Mouse (Mus musculus): ENCODE measurements around the gene Sar1b. TPM values are rescaled to one million over a fixed set of nuclear protein-coding genes. Genes with fewer than 3 reads are reported as not detected.
A peak's percentile ranks its signal among the peaks of the same experiment; 100 is the strongest.

The Sar1b gene
- polyA plus RNA-seq, 1 experiment, result 181 TPM

DNA sequence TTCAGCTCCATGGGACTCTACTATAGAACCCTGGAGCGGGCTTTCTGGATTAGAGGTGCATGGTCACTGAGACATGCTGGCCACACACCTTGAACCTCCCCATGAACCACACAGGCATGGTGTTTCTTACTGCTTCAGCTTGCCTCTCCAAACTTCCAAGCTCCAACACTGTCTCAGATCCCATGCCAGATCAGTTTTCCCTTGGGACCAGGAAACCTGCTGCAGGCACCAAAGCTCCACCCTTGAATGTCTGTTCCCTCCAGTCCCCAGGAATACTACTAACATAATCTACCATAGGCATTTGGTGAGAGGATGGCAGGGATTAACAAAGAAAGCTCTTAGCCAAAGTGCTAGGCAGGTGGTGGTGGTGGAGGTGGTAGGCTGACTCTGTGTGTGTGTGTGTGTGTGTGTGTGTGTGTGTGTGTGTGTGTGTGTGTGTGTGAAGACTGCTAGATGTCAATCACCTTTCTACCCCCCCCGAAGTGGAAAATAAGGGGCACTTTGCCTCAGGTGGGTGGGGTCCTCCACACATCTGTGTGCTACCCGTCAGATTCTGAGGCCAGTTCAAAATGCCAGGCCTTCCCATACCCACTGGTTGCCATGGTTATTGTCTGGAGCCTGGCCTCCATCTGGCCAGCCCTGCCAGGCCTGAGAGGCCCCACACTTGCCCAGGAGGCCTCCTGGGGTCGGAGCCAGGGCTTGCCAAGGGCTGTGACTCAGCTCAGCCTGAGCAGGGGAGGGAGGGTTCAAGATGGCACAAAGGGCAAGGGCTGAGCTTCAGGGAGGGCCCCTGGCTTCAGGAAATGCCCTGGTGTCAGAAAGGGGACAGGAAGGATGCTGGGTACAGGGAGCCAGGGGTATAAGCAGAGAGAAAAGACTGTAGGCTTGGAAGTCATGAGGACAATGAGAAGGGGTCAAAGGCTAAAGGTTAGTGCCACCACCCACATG is 68.7 kb downstream of the Sar1b start:
- peaks cover 18% of the 10 kb centered on the region for H3K4me1 ChIP-seq (ENCODE audit: control insufficient read depth, insufficient read depth, insufficient read length, low read length)
- H3K4me3 ChIP-seq (ENCODE audit: insufficient read depth, low read depth, low read length), result no peak overlapping the region
- H3K27ac ChIP-seq (replicated peaks; ENCODE audit: low read depth, low read length), result peak overlapping the region; percentile 73

DNA sequence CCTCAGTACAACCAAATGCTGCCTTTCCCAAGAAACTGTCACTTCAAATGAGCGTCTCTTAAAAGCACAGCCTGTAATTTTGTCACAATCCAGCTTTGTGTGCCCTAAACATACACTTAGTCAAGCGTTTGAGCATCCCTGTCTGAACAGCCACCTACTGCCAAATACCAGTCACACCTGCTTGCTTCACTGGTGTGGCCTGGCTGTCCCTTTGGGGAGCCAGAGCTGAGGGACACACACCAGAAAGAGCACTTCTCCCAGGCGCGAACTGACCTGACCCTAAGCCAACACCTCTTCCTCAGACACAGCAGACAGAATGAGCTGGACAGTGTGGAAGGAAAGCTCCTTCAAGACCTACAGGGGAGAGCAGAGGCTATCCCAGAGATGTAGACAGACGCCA is 69.5 kb downstream of the Sar1b start:
- Histone ChIP-seq H3K4me3 (ENCODE audit: insufficient read depth, low read depth, low read length) (no peak overlapping the region), H3K4me1 (ENCODE audit: control insufficient read depth, insufficient read depth, insufficient read length, low read length) (peaks cover 19% of the 10 kb centered on the region), H3K27ac (replicated peaks; ENCODE audit: low read depth, low read length) (peak overlapping the region; percentile 73)

- H3K27ac ChIP-seq (replicated peaks; ENCODE audit: low read depth, low read length), result peak overlapping the region; percentile 73
- no peak overlapping the region for H3K4me3 ChIP-seq (ENCODE audit: insufficient read depth, low read depth, low read length)
- peaks cover 19% of the 10 kb centered on the region for H3K4me1 ChIP-seq (ENCODE audit: control insufficient read depth, insufficient read depth, insufficient read length, low read length)
Observed at GRCm38 (mm10) chr11:51833393-51834066, 70.0 kb downstream of the Sar1b start.

GRCm38 (mm10) chr11:51834067-51834411 is 70.6 kb downstream of the Sar1b start:
- H3K4me3 ChIP-seq (ENCODE audit: insufficient read depth, low read depth, low read length), result no peak overlapping the region
- no peak overlapping the region for H3K27ac ChIP-seq (replicated peaks; ENCODE audit: low read depth, low read length)
- peaks cover 19% of the 10 kb centered on the region for H3K4me1 ChIP-seq (ENCODE audit: control insufficient read depth, insufficient read depth, insufficient read length, low read length)

- Histone ChIP-seq H3K4me1 (ENCODE audit: control insufficient read depth, insufficient read depth, insufficient read length, low read length) (peaks cover 19% of the 10 kb centered on the region), H3K27ac (replicated peaks; ENCODE audit: low read depth, low read length) (no peak overlapping the region), H3K4me3 (ENCODE audit: insufficient read depth, low read depth, low read length) (no peak overlapping the region)
Observed at GRCm38 (mm10) chr11:51835598-51835997, 72.1 kb downstream of the Sar1b start.

GRCm38 (mm10) chr11:51836506-51836905 is 73.0 kb downstream of the Sar1b start:
- Histone ChIP-seq H3K4me1 (ENCODE audit: control insufficient read depth, insufficient read depth, insufficient read length, low read length) (peaks cover 19% of the 10 kb centered on the region), H3K27ac (replicated peaks; ENCODE audit: low read depth, low read length) (no peak overlapping the region), H3K4me3 (ENCODE audit: insufficient read depth, low read depth, low read length) (no peak overlapping the region)

DNA sequence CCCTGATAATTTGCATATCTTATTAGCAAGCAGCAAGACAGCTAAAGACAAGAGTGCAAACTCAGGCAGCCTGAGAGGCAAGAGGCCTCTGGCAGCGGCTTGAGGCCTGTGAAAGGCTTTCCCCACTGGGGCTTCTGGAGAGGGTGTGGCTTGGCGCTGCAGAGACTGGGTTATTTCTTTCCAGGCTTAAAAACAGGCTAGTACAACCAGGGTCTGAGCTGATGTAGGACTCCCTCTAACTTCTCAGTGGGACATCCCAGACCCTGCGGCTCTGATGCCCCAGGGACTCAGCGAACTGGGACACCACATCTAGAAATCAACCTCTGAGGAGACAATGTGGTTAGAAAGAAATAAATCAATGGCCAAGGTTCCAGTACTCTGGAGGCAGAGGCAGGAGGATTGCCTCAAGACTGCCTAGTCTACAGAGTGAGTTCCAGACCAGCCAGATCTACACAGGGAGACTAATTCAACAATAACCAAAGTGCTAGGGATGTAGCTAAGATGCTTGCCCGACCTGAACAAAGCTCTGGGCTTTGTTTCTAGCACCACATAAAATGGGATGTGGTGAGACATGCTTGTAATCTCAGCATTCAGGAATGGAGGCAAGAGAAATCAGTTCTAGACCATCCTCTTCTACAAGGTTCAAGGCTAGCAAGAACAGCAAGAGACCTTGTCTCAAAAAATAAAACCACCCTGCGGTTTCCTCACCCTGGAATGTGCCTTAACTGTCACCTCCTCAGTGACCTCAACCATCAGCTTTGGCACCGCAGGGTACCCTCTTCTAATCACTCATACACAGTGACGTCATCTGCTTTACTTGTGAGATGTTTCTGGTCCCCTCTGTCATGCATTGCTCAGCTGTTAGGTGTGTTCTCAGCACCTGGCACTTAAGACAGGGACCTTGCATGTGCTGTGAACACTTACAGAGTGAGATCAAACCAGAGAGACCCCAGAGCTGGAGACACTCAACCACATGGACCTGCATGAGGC is 74.0 kb downstream of the Sar1b start:
- H3K4me1 ChIP-seq (ENCODE audit: control insufficient read depth, insufficient read depth, insufficient read length, low read length), result peaks cover 11% of the 10 kb centered on the region
- no peak overlapping the region for H3K27ac ChIP-seq (replicated peaks; ENCODE audit: low read depth, low read length)
- H3K4me3 ChIP-seq (ENCODE audit: insufficient read depth, low read depth, low read length), result no peak overlapping the region

- H3K4me1 ChIP-seq (ENCODE audit: control insufficient read depth, insufficient read depth, insufficient read length, low read length), result peaks cover 2% of the 10 kb centered on the region; the same call in 1 of the 2 replicates
- no peak overlapping the region for H3K4me3 ChIP-seq (ENCODE audit: insufficient read depth, low read depth, low read length)
- no peak overlapping the region for H3K27ac ChIP-seq (replicated peaks; ENCODE audit: low read depth, low read length)
Observed at GRCm38 (mm10) chr11:51839106-51839505, 75.6 kb downstream of the Sar1b start.

- no peak overlapping the region for H3K4me3 ChIP-seq (ENCODE audit: insufficient read depth, low read depth, low read length)
- no peak overlapping the region for H3K27ac ChIP-seq (replicated peaks; ENCODE audit: low read depth, low read length)
- H3K4me1 ChIP-seq (ENCODE audit: control insufficient read depth, insufficient read depth, insufficient read length, low read length), result peaks cover 4% of the 10 kb centered on the region
Observed at GRCm38 (mm10) chr11:51839973-51840372, 76.5 kb downstream of the Sar1b start.

DNA sequence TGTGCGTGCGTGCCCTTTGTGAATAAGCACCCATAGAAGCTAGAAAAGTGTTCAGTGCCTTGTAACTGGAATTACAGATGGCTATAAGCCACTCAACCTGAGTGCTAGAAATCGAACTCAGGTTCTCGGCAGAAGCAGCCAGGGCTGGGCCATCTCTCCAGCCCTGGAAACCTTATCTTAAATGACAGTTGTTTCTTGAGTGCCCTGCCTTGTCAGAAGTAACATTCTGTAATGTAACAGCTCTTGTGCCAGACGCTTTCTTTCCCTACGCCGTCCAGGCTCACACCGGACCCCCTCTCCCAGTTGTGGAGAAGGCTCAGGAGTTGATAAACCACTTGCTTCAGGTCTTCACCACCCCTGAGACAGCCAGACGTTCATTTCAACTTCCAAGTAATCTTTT is 77.2 kb downstream of the Sar1b start:
- H3K4me1 ChIP-seq (ENCODE audit: control insufficient read depth, insufficient read depth, insufficient read length, low read length), result peaks cover 6% of the 10 kb centered on the region
- H3K27ac ChIP-seq (replicated peaks; ENCODE audit: low read depth, low read length), result no peak overlapping the region
- no peak overlapping the region for H3K4me3 ChIP-seq (ENCODE audit: insufficient read depth, low read depth, low read length)

GRCm38 (mm10) chr11:51841149-51841548 is 77.7 kb downstream of the Sar1b start:
- Histone ChIP-seq H3K27ac (replicated peaks; ENCODE audit: low read depth, low read length) (no peak overlapping the region), H3K4me1 (ENCODE audit: control insufficient read depth, insufficient read depth, insufficient read length, low read length) (peaks cover 6% of the 10 kb centered on the region), H3K4me3 (ENCODE audit: insufficient read depth, low read depth, low read length) (no peak overlapping the region)

Other genes with a start within 250 kb of the Sar1b start
- gene Phykpl, start 178.9 kb upstream of the Sar1b start, polyA plus RNA-seq (2012; ENCODE audit: insufficient read depth, insufficient read length, missing spikeins), result 10.1 and 18.5 TPM in 2 replicates
- gene Hnrnpab, start 156.8 kb upstream of the Sar1b start, polyA plus RNA-seq (2012; ENCODE audit: insufficient read depth, insufficient read length, missing spikeins), result 117 and 131 TPM in 2 replicates
- 43.4 and 50.7 TPM in 2 replicates for gene Nhp2, start 144.0 kb upstream of the Sar1b start, polyA plus RNA-seq (2012; ENCODE audit: insufficient read depth, insufficient read length, missing spikeins)
- 11.1 and 11.6 TPM in 2 replicates for gene Rmnd5b, start 127.8 kb upstream of the Sar1b start, polyA plus RNA-seq (2012; ENCODE audit: insufficient read depth, insufficient read length, missing spikeins)
- 2.0 and 4.8 TPM in 2 replicates for gene N4bp3, start 112.8 kb upstream of the Sar1b start, polyA plus RNA-seq (2012; ENCODE audit: insufficient read depth, insufficient read length, missing spikeins)
- gene D930048N14Rik, start 112.7 kb upstream of the Sar1b start, polyA plus RNA-seq (2012; ENCODE audit: insufficient read depth, insufficient read length, missing spikeins), result 0.46 and 0.52 TPM in 2 replicates
- gene 0610009B22Rik, start 74.8 kb upstream of the Sar1b start, polyA plus RNA-seq (2012; ENCODE audit: insufficient read depth, insufficient read length, missing spikeins), result 76.0 and 82.6 TPM in 2 replicates
- gene Sec24a, start 53 bp upstream of the Sar1b start, polyA plus RNA-seq (2012; ENCODE audit: insufficient read depth, insufficient read length, missing spikeins), result 8.8 and 12.5 TPM in 2 replicates
- gene Jade2, start 94.0 kb downstream of the Sar1b start, polyA plus RNA-seq (2012; ENCODE audit: insufficient read depth, insufficient read length, missing spikeins), result 1.9 and 2.6 TPM in 2 replicates
- gene Cdkn2aipnl, start 204.0 kb downstream of the Sar1b start, polyA plus RNA-seq (2012; ENCODE audit: insufficient read depth, insufficient read length, missing spikeins), result 11.1 and 11.7 TPM in 2 replicates
- 235 and 242 TPM in 2 replicates for gene Ube2b, start 237.1 kb downstream of the Sar1b start, polyA plus RNA-seq (2012; ENCODE audit: insufficient read depth, insufficient read length, missing spikeins)
- gene Cdkl3, start 240.5 kb downstream of the Sar1b start, polyA plus RNA-seq (2012; ENCODE audit: insufficient read depth, insufficient read length, missing spikeins), result 9.6 and 21.9 TPM in 2 replicates

All from brown adipose tissue, adult 24 weeks (tissue).